Mouse (Mus musculus): ENCODE measurements at regions not wholly inside any gene's neighbourhood (a gene's known extent, or its start where the extent isn't known, plus 50 kb on each side); places are given as distances from the start of the nearest gene placed in this dataset.

DNA sequence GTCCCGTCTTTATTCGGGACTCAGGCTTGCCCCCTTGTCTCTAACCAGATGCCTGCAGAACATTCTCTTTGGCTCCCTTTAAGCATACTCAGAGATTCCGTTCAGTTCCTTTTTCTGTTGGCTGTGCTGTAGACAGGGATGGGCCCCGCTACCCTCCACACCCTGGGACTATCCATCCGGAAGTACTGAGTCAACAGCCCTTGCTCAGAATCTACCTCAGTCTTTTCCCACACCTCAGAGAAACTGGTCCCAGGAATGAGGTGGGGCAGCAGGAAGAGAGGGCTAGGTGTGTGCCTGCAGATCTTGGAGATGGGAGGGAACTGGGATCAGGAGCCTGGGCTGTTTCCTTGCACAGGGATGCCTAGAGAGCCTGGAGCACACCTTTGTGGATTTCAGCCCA is 186.1 kb upstream of the Rreb1 start:
- Histone ChIP-seq H3K4me1 (no peaks in the 10 kb centered on the region; the same call in 1 of the 2 replicates), H3K4me3 (no peak overlapping the region), H3K27me3 (ENCODE audit: poor library complexity, severe bottlenecking) (no peaks in the 10 kb centered on the region), H3K36me3 (replicated peaks) (no peaks in the 10 kb centered on the region), H3K27ac (no peak overlapping the region), H3K9me3 (no peaks in the 10 kb centered on the region)
- 81% methylated on average over 5 of the region's 5 CpGs for WGBS
- DNase-seq (ENCODE audit: extremely low spot score, low spot score): no peak

- WGBS: 52% methylated on average over 8 of the region's 8 CpGs
- DNase-seq (ENCODE audit: extremely low spot score, low spot score): no peak
- H3K9me3 ChIP-seq: no peaks in the 10 kb centered on the region
Measured at GRCm38 (mm10) chr13:37595196-37595595, 183.0 kb upstream of the Rreb1 start.

GRCm38 (mm10) chr13:37597575-37597974 is 180.6 kb upstream of the Rreb1 start:
- Histone ChIP-seq H3K4me1 (no peaks in the 10 kb centered on the region), H3K9me3 (no peaks in the 10 kb centered on the region), H3K27me3 (ENCODE audit: poor library complexity, severe bottlenecking) (no peaks in the 10 kb centered on the region), H3K36me3 (replicated peaks) (no peaks in the 10 kb centered on the region), H3K4me3 (no peak overlapping the region), H3K27ac (no peak overlapping the region)
- WGBS: 82% methylated on average over 8 of the region's 8 CpGs
- no peak for DNase-seq (ENCODE audit: extremely low spot score, low spot score)

More at GRCm38 (mm10) chr13:37595196-37595595, 183.0 kb upstream of the Rreb1 start:
- H3K27me3 ChIP-seq (ENCODE audit: poor library complexity, severe bottlenecking): no peaks in the 10 kb centered on the region
- no peaks in the 10 kb centered on the region; the same call in 1 of the 2 replicates for H3K4me1 ChIP-seq
- no peaks in the 10 kb centered on the region for H3K36me3 ChIP-seq (replicated peaks)
- H3K4me3 ChIP-seq: no peak overlapping the region
- no peak overlapping the region for H3K27ac ChIP-seq

- 86% methylated on average over 10 of the region's 10 CpGs for WGBS
- no peak for DNase-seq (ENCODE audit: extremely low spot score, low spot score)
Measured at GRCm38 (mm10) chr13:37598165-37598775, 179.9 kb upstream of the Rreb1 start.

GRCm38 (mm10) chr13:37599679-37600078 is 178.5 kb upstream of the Rreb1 start:
- no peak for DNase-seq (ENCODE audit: extremely low spot score, low spot score)
- Histone ChIP-seq H3K36me3 (replicated peaks) (no peaks in the 10 kb centered on the region), H3K27me3 (ENCODE audit: poor library complexity, severe bottlenecking) (no peaks in the 10 kb centered on the region), H3K9me3 (no peaks in the 10 kb centered on the region), H3K27ac (no peak overlapping the region), H3K4me1 (no peaks in the 10 kb centered on the region), H3K4me3 (no peak overlapping the region)
- WGBS: 90% methylated on average over 1 of the region's 1 CpGs

More at GRCm38 (mm10) chr13:37598165-37598775, 179.9 kb upstream of the Rreb1 start:
- Histone ChIP-seq H3K27me3 (ENCODE audit: poor library complexity, severe bottlenecking) (no peaks in the 10 kb centered on the region), H3K4me1 (no peaks in the 10 kb centered on the region), H3K27ac (no peak overlapping the region), H3K9me3 (no peaks in the 10 kb centered on the region), H3K36me3 (replicated peaks) (no peaks in the 10 kb centered on the region), H3K4me3 (no peak overlapping the region)

GRCm38 (mm10) chr13:37600172-37600571 is 178.0 kb upstream of the Rreb1 start:
- no peak overlapping the region for H3K4me3 ChIP-seq

GRCm38 (mm10) chr13:37601068-37601467 is 177.1 kb upstream of the Rreb1 start:
- no peak for DNase-seq (ENCODE audit: extremely low spot score, low spot score)

More at GRCm38 (mm10) chr13:37600172-37600571, 178.0 kb upstream of the Rreb1 start:
- no peaks in the 10 kb centered on the region for H3K27me3 ChIP-seq (ENCODE audit: poor library complexity, severe bottlenecking)
- DNase-seq (ENCODE audit: extremely low spot score, low spot score): no peak
- H3K27ac ChIP-seq: no peak overlapping the region
- no peaks in the 10 kb centered on the region for H3K36me3 ChIP-seq (replicated peaks)
- 92% methylated on average over 9 of the region's 9 CpGs for WGBS
- no peaks in the 10 kb centered on the region for H3K4me1 ChIP-seq
- H3K9me3 ChIP-seq: no peaks in the 10 kb centered on the region

DNA sequence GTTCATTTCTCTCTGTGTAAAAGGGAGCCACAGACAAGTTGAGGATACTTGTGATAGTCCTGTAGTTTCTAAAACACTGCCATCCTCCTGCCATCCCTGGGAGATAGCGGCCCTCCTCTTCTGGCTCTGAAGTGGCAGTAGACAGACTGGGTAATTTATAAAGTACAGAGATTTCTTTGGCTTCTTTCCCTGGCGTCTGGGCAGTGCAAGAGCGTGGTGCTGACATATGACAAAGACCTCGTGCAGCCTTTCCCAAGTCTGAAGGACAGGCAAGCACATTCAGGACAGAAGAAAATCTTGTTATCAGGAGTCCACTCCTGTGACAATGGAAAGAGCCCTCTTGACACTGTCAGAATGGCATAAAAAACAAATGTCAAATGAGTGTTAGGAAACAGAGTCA is 175.9 kb upstream of the Rreb1 start:
- no peak overlapping the region for H3K27ac ChIP-seq
- DNase-seq (ENCODE audit: extremely low spot score, low spot score): no peak
- WGBS: 90% methylated on average over 4 of the region's 4 CpGs
- H3K36me3 ChIP-seq (replicated peaks): no peaks in the 10 kb centered on the region
- H3K9me3 ChIP-seq: no peaks in the 10 kb centered on the region
- H3K4me3 ChIP-seq: no peak overlapping the region
- no peaks in the 10 kb centered on the region for H3K4me1 ChIP-seq
- no peaks in the 10 kb centered on the region for H3K27me3 ChIP-seq (ENCODE audit: poor library complexity, severe bottlenecking)

More at GRCm38 (mm10) chr13:37601068-37601467, 177.1 kb upstream of the Rreb1 start:
- Histone ChIP-seq H3K4me1 (no peaks in the 10 kb centered on the region), H3K4me3 (no peak overlapping the region), H3K36me3 (replicated peaks) (no peaks in the 10 kb centered on the region), H3K27me3 (ENCODE audit: poor library complexity, severe bottlenecking) (no peaks in the 10 kb centered on the region), H3K9me3 (no peaks in the 10 kb centered on the region), H3K27ac (no peak overlapping the region)
- WGBS: 79% methylated on average over 7 of the region's 7 CpGs

- Histone ChIP-seq H3K4me3 (no peak overlapping the region), H3K9me3 (no peaks in the 10 kb centered on the region), H3K36me3 (replicated peaks) (no peaks in the 10 kb centered on the region), H3K27me3 (ENCODE audit: poor library complexity, severe bottlenecking) (no peaks in the 10 kb centered on the region), H3K27ac (no peak overlapping the region), H3K4me1 (0 out of 2 replicates have a peak, but pooled peaks cover 2% of the 10 kb centered on the region)
- no peak for DNase-seq (ENCODE audit: extremely low spot score, low spot score)
- WGBS: 85% methylated on average over 8 of the region's 8 CpGs
Measured at GRCm38 (mm10) chr13:37603226-37603994, 174.8 kb upstream of the Rreb1 start.

DNA sequence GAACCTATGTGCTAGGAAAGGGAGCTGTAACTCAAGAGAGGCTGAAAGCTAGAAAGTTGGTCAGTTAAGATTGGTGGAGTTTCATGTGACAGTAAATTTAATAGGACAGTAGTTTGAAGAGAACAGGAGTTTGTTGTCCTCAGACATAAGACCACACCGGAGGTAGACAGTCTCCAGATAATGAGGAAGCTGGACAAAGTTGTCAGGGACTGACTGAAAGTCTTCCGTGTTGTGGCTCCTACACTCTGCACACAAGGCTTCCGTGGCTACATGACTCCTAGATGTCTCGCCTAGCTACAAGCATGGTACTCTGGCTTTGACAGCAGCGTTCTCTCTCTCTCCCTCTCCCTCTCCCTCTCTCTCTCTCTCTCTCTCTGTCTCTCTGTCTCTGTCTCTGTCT is 171.9 kb upstream of the Rreb1 start:
- 94% methylated on average over 5 of the region's 5 CpGs for WGBS
- no peak overlapping the region for H3K4me3 ChIP-seq
- no peaks in the 10 kb centered on the region for H3K36me3 ChIP-seq (replicated peaks)
- DNase-seq (ENCODE audit: extremely low spot score, low spot score): no peak
- no peaks in the 10 kb centered on the region for H3K9me3 ChIP-seq
- 0 out of 2 replicates have a peak, but pooled peaks cover 2% of the 10 kb centered on the region for H3K4me1 ChIP-seq
- no peak overlapping the region for H3K27ac ChIP-seq
- H3K27me3 ChIP-seq (ENCODE audit: poor library complexity, severe bottlenecking): no peaks in the 10 kb centered on the region

GRCm38 (mm10) chr13:37609085-37609484 is 169.1 kb upstream of the Rreb1 start:
- whole genome bisulfite sequencing: 93% methylated on average over 5 of the region's 5 CpGs

DNA sequence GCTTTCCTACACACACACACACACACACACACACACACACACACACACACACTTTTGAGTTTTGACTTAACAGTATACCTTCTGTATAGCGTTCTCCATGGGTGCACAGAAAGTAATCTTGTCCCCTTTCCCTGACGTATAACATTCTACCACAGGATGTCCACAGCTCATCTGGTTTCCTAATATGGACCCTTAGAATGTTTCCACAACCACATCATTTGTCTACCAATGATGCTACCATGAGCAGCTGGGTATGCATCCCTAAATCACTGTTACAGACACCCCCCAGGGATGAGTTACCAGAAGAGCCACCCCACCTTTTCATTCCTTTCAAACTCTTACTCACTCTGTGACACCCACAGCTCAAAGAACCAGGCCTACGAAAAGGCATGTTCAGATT is 166.8 kb upstream of the Rreb1 start:
- no peak overlapping the region for H3K27ac ChIP-seq
- no peaks in the 10 kb centered on the region for H3K27me3 ChIP-seq (ENCODE audit: poor library complexity, severe bottlenecking)
- 92% methylated on average over 3 of the region's 3 CpGs for WGBS
- no peaks in the 10 kb centered on the region for H3K36me3 ChIP-seq (replicated peaks)
- no peak for DNase-seq (ENCODE audit: extremely low spot score, low spot score)
- H3K4me3 ChIP-seq: no peak overlapping the region
- 0 out of 2 replicates have a peak, but pooled peaks cover 2% of the 10 kb centered on the region for H3K4me1 ChIP-seq
- no peaks in the 10 kb centered on the region for H3K9me3 ChIP-seq

More at GRCm38 (mm10) chr13:37609085-37609484, 169.1 kb upstream of the Rreb1 start:
- H3K4me1 ChIP-seq: 0 out of 2 replicates have a peak, but pooled peaks cover 2% of the 10 kb centered on the region
- H3K36me3 ChIP-seq (replicated peaks): no peaks in the 10 kb centered on the region
- H3K27ac ChIP-seq: no peak overlapping the region
- H3K27me3 ChIP-seq (ENCODE audit: poor library complexity, severe bottlenecking): no peaks in the 10 kb centered on the region
- no peaks in the 10 kb centered on the region for H3K9me3 ChIP-seq
- no peak for DNase-seq (ENCODE audit: extremely low spot score, low spot score)
- no peak overlapping the region for H3K4me3 ChIP-seq

GRCm38 (mm10) chr13:37617015-37617414 is 161.2 kb upstream of the Rreb1 start:
- no peaks in the 10 kb centered on the region for H3K36me3 ChIP-seq (replicated peaks)
- no peaks in the 10 kb centered on the region for H3K9me3 ChIP-seq
- H3K27me3 ChIP-seq (ENCODE audit: poor library complexity, severe bottlenecking): no peaks in the 10 kb centered on the region
- WGBS: 85% methylated on average over 4 of the region's 4 CpGs
- no peak overlapping the region for H3K4me3 ChIP-seq
- no peak for DNase-seq (ENCODE audit: extremely low spot score, low spot score)
- no peak overlapping the region for H3K27ac ChIP-seq
- peaks cover 7% of the 10 kb centered on the region for H3K4me1 ChIP-seq

All from forebrain, embryonic 10.5 days (tissue).